Mouse (Mus musculus): ENCODE measurements around the gene Coch.
"Not testable (repeated sequence)": the region's sequence is repeated elsewhere in the genome, so short reads cannot be mapped to it uniquely, and the experiment has no call there.

The Coch gene

DNA sequence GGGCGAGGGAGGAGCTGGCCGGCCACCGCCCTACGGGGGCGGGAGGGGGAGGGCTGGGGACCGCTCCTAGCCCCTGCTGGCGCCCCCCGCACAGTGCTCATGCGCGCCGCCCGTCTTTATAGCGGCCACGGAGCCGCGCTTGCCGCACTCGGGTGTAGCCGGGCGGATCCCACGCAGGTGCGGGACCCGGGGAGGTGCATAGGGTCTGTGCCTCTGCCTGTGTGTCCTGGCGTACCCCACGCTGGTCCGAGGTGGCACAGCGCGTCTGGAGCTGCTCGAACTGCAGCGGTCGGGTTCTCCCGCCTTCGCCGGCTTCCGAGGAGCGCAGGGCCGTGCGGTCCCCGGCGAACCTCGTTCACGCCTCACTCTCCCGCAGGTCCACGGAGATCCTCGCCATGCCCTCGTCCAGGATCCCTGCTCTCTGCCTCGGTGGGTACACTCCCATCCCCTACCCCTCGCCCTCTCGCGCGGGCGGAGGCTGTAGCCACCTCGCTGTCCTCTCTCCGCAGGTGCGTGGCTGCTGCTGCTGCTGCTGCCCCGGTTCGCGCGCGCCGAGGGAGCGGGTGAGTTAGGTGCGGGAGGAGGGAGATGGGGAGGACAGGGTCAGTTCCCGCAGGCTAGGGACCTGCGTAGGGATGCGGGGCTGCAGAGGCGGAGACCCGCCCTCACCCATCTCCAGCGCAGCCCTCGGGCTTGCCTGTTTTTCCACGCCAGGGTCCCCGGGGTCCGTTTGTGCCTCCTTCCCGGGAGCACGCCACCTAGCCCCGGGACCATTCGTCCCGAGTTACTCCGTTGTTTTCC lies at the start of gene Coch:
TSS of gene Coch (plus strand) at position 113 of the 801 bp plus-strand sequence.
- DNase-seq (ENCODE audit: low spot score in 2 of 2): peak in 1 of 2 experiments; percentile 18

DNA sequence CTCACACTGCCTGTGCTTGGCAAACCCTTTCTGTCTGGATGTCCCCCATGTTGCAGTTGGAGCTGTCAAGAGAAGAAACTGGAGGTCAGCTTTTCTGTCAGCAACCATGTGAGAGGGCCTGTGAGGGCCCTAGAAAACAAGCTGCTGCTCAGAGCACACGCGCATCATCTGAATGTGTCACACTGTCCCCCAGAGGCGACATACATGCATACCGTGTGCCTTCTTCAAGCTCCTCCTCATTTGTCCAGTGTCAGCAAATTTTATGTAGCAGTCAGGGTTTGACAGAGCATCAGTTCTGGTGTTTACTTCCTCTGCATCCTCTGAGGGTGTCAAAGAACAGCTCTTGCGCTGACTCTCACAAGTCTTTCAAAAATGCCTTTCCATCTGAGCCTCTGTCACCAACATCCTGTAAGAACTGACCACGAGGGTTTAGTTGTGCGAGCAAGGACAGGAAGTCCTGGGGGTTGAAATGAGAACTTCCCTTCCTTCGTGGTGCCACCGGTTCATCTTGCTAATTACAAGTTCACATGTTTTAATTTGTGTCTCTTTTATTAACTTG lies 49.7 kb upstream of the Coch start:
- DNase-seq (ENCODE audit: low spot score in 2 of 2): no peak

DNA sequence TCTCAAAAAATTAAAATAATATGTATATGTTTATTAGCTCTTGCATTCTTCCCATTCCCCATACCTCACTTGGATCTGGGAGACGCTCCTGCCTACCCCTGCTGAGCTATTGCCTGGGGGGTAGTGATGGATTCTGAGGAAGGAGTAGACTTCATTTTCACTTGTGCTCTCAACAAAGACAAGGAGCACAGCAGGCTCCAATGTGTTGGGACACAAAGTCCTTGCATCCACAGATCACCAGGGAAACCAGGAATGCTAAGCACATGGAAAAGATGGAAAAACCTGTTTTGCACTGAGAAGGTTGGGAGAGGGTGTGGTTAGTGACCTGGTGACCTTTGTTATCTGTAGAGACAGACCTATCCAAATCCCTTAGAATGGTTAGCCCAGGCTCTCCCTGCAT lies 38.1 kb upstream of the Coch start:
- no peak for DNase-seq (ENCODE audit: low spot score in 2 of 2)

DNA sequence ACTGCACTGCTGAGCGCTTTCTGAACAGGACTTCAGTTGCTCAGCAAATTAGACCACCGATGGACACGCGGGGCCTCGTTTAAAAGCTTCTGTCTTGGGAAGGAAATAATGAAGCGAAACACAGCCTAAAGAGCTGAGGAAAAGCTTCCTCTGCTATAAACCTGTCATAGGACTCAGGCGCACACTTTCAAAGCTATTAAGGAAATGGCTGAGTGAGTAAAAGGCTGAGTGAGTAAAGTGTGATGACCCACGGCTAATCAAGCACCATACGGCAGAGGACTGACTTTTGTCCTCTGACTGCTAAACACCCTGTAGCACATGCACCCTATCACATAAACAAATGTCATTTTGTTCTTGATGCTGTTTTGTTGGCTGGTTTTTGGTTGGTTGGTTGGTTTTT lies 31.7 kb upstream of the Coch start:
- no peak for DNase-seq (ENCODE audit: low spot score in 2 of 2)

DNA sequence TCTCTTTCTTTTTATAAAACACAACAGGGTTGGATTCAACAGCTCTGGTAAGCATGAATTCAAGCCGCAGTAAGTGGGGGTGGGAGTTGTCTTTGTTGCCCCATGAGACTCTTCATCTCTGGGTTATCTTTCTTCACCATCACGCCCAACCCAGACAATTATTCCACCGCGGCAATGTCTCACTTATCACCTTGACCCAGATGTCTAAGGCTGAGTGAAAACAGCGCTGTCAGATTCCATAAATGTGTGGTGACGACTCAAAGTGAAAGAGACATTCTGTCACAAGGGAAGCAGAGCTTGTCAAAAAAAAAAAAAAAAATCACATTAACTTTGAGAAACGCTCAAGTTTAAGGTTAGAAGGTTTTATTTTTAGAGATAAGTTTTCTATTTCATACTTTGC lies 25.9 kb upstream of the Coch start:
- DNase-seq (ENCODE audit: low spot score in 2 of 2): no peak

DNA sequence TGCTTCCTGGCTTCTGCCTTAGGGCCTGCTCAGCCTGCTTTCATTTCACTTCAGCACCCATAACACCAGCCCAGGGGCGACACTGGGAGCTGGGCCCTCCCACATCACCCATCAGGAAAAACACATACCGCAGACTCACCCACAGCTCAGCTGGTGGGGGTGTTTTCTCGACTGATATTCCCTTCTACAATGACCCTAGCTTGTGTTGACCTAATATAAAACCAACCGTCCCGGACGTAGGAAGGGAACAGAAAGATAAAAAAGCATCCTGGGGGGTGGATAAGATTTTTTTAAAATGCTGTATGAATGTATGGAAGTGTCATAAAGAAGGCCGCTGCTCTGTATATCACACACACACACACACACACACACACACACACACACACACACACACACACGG lies 23.7 kb upstream of the Coch start:
- no peak for DNase-seq (ENCODE audit: low spot score in 2 of 2)

DNA sequence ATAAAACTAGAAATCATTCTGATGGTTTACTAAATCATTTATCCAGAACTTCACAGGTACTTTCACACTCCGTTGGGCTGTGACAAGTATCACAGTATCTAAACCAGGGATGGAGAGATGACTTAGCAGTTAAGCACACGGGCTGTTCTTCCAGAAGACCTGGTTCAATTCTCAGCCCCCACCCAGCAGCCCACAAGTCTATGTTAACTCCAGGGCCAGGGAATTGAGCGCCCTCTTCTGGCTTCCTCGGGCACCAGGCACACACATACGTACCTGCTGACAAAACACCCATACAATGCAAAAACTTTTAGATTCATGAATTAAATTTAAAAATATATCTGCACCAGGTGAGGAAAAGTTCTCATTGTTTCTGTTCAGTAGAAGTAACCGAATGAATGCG lies 23.2 kb upstream of the Coch start:
- no peak for DNase-seq (ENCODE audit: low spot score in 2 of 2)

DNA sequence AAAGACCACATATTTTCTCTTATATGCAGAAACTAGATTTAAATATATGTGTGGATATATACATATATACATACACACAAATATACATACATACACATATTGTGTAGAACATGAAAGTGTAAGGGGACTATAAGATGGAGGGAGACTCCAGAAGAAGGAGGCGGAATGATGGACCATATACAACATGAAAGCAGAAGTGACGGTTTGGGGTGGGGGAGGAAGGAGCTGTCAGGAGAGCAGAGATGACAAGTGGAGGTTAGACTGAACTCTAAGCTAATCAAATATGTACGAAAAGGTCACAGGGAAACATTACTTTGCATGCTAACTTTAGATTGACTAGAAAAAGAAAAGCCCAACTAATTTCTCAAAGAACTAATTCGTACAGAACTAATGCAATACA lies 20.5 kb upstream of the Coch start:
- no peak for DNase-seq (ENCODE audit: low spot score in 2 of 2)

DNA sequence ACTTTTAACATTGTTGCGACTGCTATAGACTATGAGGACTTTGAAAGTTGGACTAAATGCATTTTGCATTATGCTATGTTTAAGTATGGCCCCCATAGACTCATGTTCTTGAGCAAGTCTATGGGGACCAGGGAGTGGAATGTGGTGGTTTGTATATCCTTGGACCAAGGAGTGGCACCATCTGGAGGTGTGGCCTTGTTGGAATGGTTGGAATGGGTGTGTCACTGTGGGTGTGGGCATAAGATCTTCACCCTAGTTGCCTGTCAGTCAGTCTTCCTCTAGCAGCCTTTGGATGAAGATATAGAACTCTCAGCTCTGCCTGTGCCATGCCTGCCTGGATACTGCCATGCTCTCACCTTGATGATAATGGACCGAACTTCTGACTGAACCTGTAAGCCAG lies 15.3 kb upstream of the Coch start:
- not testable (repeated sequence) for DNase-seq (ENCODE audit: low spot score in 2 of 2)

DNA sequence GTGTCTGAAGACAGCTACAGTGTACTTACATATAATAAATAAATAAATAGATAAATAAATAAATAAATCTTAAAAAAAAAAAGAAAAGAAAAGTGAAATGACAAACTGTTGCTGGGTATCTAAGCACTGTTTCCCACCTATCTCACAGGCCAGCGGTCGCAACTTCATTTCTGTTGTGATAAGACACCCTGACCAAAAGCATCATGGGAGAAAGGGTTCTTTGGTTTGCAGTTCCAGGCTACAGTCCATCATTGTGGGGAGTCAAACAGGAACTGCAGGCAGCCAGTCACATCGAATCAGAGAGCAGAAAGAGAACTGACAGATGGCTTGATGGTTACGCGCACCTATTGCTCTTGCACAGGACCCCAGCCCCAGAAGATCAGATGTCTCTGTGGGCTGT lies 3.9 kb upstream of the Coch start:
- no peak for DNase-seq (ENCODE audit: low spot score in 2 of 2)

DNA sequence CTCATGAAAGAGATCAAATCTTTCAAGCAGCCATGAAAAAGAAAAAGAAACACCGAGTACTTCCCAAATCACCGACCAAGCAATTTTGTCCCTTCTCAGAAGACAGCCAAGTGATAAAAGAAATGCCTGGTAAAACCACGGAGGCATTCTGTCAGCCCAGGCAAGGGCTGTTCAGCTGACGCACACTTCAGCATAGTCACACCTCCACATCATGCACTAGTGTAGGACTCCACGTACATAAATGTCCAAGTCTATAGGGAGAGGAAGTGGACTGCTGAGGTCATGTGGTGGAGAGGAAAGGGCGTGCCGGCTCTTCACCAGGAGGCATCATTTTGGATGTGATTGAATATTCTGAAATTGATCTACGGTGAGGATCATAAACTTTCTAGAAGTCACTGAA lies 1.2 kb upstream of the Coch start:
- DNase-seq (ENCODE audit: low spot score in 2 of 2): no peak

DNA sequence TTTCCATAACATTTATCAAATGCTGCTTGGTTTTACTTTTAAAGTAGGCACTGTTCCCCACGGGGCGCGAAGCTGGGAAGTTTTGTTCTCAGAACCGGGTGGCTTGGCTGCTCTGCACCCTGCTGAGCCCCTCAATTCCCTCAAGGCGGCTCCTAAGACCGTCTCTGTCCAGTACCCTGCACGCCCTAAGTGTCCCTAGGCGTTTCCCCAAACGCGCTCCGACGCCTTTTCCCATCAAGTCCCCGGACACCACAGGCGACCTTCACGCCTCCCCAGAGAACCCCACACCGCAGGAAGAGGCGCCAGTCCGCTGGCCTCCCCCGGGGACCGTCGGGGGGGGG lies 283 bp upstream of the Coch start:
- no peak for DNase-seq (ENCODE audit: low spot score in 2 of 2)

DNA sequence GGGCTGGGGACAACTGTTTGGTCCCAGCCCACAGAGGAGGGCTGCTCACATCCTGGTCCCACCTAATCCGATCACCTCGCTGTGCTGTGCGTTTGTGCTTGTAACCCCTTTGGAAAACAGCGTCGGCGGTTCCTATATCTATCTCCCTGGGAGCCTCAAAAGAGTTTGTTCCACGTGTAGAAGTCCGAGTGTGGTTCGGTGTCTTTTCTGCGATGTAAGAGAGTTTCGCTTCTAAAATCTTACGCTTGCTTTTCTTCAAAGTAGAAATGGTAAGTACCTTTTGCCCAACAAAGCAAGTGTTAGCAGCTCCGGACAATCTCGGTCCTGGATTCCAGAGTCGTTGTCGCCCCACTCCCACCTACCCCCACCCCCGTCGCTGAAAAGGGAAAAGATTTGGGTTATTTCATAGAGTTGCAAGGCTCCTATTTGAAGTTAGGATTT lies 909 bp downstream of the Coch start:
- no peak for DNase-seq (ENCODE audit: low spot score in 2 of 2)

DNA sequence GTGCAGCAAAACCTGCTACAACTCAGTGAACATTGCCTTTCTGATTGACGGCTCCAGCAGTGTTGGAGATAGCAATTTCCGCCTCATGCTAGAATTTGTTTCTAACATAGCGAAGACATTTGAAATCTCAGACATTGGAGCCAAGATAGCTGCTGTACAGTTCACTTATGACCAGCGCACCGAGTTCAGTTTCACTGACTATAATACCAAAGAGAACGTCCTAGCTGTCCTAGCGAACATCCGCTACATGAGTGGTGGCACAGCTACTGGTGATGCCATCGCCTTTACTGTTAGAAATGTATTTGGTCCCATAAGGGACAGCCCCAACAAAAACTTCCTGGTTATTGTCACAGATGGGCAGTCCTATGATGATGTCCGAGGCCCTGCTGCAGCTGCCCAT lies 10.2 kb downstream of the Coch start:
- DNase-seq (ENCODE audit: low spot score in 2 of 2): no peak

DNA sequence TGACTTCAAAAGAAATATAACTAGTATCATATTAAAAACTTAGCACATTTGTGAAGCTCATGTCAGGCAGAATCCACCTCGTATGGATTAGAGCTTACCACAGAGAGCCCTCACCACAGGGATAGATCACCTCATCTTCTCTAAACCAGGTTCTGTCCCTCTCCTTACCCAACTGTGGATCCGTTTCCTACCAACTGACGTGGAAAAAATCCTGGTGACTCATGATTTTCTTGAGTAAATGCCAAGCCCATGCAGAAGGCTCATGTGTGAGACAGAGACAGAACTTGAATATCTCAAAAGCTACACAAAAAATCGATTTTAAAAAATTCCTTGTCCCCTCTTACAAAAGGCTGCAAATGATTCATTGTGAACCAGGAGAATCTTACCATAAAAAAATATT lies 13.0 kb downstream of the Coch start:
- DNase-seq (ENCODE audit: low spot score in 2 of 2): no peak

DNA sequence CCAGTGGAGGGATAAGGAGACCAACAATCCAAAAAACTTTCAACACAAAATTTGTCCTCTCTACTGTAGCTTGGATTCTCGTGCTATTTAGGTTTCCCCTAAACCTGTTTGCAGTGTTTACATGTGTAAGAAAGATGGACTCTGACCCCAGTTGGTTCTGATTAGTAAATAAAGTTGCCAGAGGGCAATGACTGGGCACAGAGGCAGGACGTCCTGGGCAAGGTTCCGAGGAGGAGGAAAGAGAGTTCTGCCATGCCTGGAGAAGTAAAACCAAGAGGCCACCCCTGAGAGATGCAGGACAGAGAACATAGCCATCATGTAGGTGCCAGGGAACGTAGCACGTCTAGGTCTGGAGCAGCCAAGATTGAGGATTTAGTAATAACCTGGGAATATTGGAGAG lies 19.2 kb downstream of the Coch start:
- DNase-seq (ENCODE audit: low spot score in 2 of 2): no peak

DNA sequence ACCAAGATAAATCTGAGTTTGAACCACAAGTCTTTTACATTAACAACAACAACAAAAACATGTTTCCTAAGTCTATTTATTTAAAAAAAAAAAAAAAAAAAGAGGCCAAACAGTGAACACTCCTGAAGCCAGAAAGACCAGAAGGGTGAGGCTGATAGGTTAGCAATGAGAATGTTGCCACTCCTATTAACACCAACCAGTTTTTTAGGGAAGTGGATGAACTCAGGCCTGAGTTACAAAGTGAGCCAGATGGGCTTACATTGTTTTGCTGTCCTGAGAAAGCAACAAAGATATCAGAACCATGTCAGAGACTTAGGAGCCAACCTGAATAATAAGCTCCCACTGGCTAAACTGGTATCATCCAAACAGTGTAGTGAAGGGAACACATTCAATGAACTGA lies 27.4 kb downstream of the Coch start:
- no peak for DNase-seq (ENCODE audit: low spot score in 2 of 2)

DNA sequence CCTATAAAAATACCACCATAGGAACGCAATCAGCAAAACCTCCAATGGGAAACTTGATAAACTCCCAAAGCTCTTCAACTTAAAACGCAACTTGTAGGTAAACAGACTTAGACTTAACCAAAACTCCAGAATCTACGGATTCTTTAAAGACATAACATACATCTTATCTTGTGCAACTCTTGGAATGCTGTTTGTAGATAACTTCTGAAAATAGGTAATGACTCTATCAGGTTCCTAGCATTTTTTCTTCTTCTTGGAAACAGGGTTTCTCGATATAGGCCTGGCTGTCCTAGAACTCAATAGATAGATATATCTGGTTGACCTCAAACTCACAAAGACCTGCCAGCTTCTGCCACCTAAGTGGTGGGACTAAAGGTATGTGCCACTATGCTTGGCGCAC lies 28.0 kb downstream of the Coch start:
- no peak for DNase-seq (ENCODE audit: low spot score in 2 of 2)

DNA sequence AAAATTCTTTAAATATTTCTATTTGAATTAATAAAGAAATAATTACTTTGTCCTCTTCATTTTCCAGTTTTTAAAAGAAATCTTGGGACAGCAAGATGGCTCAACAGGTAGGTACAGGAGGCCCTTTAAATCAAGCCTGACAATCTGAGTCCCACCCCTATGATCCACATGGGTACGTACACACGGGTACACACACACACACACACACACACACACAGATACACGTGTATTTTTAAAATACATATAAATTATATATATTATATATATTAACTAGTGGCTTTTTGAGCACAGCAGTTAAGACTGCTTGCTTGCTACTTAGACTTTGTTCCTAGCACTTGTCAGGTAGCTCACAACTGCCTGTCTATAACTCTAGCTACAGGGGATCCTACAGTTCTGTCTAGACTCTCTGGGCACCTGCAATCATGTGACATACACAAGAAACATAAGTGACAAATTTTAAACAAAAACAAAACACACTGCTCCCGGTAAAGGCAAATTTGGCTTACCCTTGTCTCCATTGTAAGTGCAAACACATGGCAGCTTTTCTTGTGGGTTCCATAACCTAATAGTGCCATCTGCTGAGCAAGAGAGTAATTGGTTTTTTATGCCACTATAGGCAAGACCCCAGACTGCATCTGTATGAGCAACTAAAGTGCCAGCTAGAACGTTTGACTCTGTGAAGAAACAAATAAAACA lies 29.7 kb downstream of the Coch start:
- no peak for DNase-seq (ENCODE audit: low spot score in 2 of 2)

DNA sequence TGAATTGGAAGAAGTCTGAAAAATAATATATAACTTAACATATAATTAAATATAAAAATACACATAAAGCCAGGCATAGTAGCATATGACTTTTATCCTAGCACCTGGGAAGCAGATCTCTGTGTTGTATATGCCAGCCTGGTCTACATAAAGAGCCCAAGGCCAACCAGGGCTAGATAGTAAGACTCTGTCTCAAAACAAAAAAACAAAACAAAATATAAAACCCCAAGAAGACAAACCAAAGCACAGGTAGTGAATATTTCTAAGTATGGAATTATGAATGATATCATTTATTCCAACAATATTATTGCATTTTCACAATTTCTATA lies 30.2 kb downstream of the Coch start:
- DNase-seq (ENCODE audit: low spot score in 2 of 2): no peak

DNA sequence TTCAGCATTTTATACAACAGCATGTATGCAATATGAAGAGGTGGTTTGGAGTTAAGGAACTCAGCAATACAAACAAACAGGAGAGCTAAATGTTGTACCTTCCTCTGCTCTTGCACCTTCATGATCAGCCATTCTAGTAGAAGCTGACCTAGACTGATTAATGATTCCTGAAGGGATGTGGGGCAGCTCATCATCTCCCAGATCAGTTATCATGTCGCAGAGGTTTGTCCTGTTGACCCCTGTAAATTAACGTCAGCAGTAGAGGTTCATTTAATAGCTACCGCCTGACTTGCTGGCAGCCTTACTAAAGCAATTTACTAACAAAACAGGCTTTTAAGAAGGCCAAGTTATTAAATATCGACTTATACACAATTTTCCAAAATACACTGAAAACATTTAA lies 40.3 kb downstream of the Coch start:
- DNase-seq (ENCODE audit: low spot score in 2 of 2): no peak

DNA sequence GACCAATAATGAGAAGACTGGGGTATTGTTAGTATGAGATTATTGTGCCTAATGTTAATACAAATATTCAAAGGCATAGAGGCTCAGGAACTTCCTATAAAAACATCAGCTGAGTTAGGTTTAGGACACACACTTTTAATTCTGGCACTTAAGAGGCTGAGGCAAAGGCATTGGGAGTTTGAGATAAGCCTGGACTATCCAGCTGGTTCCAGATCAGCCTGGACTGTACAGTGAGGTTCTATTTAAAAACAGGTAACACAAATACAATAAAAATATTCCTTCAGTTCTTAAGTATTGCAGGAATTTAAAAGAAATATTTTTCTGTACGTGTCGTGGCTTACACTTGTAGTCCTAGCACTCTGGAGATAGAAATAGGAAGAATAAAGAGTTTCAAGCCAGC lies 43.1 kb downstream of the Coch start:
- DNase-seq (ENCODE audit: low spot score in 2 of 2): no peak

DNA sequence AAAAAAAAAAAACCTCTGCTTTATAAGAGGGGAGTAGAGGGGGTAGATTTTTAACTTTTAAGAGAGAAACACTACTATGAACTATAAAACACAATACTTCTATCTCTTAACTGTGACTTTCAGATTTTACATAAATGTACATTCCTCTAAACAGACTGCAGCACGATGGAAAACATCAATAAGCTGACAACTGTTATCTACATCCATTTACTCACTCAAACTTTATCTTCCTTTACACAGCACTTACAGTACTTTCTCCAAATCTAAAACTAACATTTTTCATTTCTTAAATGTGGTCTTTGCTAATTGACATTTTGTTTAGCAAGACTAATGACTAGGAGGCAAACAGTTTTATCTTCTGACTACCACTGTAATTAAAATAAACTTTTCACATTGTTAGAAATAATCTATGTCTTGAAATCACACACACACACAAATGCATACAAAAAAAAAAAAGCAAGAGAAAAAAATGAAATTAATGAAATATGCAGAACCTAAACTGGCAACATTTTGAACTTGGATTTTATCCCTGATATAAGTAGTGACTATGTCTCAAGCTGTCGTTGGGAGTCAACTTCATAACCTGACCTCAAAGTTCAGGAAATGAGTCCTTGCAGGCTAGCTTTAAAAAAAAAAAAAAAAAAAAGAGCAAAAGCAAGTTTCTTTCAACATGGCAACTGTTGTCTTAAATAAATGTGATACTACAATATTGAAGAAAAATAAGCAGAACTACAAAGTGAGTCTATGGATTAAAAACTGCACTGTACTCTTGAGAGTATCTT lies 43.7 kb downstream of the Coch start:
- DNase-seq (ENCODE audit: low spot score in 2 of 2): no peak
